Mouse (Mus musculus) embryonic stem cell, embryonic (primary cell): ENCODE measurements around the gene Chic2.

Experiments used
- CTCF ChIA-PET, 4 experiments: fragments of 300-600 bp in 2 of 4; fragments of 350-600 bp in 2 of 4; sonication (Branson Sonifier 250); formaldehyde crosslinking; loops; one replicate each; lab custom pipeline; 2022; ENCODE audit warnings: inconsistent platforms in 2 of 4; lab: Charles Lee
- POLR2A ChIA-PET, 4 experiments: fragments of 300-600 bp in 2 of 4; fragments of 350-600 bp in 2 of 4; sonication (Branson Sonifier 250); formaldehyde crosslinking; loops; one replicate each; lab custom pipeline; 2022; ENCODE audit warnings: antibody characterized with exemption in 4 of 4, inconsistent platforms in 1 of 4; lab: Charles Lee

Gene Chic2

DNA sequence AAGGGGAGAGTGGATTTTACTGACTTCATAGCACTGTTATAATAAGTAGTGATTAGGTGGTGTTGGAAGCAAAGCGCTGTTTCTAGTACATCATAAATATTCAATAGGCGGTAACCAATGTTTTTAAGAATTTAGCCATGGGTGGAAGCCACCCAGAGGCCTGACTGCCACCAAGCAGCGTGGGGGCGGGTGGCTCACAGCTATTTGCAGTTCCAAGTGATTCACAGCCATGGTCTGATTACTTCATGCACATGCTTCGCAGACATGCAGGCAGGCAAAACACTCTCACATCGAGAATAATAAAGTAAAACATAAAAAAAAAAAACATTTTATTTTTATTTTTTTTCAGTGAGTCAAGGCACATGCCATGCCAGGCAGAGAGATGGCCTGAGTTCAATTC lies 75.2 kb downstream of the Chic2 start:
- ChIA-PET CTCF (interaction anchor here in 1 of 4 experiments (1.0 kb wide), 1 partner anchor 9 kb away, joined by 3 read pairs; no protein-coding TSS in a partner anchor), POLR2A (no interaction called here)

DNA sequence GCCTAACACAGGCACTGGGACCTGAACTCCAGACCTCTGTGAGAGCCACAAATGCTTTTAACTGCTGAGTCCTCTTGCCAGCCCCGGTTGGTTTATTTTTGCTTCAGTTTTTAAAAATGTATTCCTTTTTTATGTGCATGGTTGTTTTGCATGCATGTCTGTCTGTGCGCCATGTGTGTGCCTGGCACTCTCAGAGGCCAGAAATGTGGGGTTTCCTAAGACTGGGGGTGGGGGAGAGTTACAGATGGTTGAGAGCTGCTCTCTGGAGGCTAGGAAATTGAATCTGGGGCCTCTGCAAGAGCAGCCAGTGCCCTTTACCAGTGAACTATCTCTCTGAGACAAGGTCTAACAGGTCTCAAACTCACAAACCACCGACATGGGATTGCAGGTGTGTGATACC lies 76.7 kb downstream of the Chic2 start:
- POLR2A ChIA-PET = interaction anchor here in 1 of 4 experiments (0.5 kb wide), 1 partner anchor 264 kb away, joined by 5 read pairs; no protein-coding TSS in a partner anchor
- CTCF ChIA-PET = no interaction called here

DNA sequence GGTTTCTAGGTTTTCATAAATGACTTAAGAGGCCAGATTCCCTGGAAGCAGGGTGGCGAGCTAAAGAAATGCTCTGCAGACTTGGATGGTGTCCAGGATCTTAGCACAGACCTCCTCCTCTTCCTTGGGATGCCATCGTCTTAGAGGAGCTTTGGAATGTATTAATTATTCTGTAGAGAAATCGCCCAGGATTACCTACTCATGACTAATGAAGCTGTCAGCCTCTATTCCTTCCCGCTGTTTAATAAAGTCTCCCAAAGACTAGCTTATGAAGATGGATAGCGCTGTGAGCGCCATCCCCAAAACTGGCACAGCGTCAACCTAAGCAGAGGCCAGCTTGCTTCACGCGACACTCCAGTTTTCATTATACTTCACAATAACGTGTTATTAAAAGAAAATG lies 77.7 kb downstream of the Chic2 start:
- ChIA-PET POLR2A (interaction anchor here in 1 of 4 experiments (0.9 to 1.5 kb wide), 2 partner anchors 8 to 19 kb away, joined by 3 to 4 read pairs; no protein-coding TSS in a partner anchor), CTCF (interaction anchor here in 1 of 4 experiments (1.6 kb wide), 1 partner anchor 189 kb away, joined by 4 read pairs; no protein-coding TSS in a partner anchor)

DNA sequence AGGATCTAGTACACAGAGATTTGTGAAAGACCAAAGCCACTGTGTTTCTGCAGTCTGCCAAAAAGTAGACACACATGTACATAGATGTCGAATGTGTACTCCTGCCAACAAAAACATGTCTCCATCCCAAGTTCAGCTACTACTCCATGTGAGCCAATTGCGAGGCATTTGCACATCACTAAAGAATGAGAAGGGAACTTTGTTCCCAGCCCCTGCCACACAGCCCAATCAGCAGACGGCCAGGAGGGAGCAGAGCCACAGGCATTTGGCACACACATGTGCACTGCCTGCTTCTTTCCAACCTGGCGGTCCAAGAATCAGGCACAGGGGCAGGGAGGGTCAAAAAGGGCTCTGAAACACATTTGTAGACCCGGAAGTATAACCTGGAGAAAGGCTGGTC lies 81.8 kb downstream of the Chic2 start:
- CTCF ChIA-PET = interaction anchor here in 1 of 4 experiments (0.6 to 1.7 kb wide), 2 partner anchors 192 to 194 kb away, joined by 3 to 6 read pairs; no protein-coding TSS in a partner anchor
- POLR2A ChIA-PET = interaction anchor here in 2 of 4 experiments (1.0 to 1.5 kb wide), 2 partner anchors 12 to 21 kb away, joined by 3 to 4 read pairs; no protein-coding TSS in a partner anchor

DNA sequence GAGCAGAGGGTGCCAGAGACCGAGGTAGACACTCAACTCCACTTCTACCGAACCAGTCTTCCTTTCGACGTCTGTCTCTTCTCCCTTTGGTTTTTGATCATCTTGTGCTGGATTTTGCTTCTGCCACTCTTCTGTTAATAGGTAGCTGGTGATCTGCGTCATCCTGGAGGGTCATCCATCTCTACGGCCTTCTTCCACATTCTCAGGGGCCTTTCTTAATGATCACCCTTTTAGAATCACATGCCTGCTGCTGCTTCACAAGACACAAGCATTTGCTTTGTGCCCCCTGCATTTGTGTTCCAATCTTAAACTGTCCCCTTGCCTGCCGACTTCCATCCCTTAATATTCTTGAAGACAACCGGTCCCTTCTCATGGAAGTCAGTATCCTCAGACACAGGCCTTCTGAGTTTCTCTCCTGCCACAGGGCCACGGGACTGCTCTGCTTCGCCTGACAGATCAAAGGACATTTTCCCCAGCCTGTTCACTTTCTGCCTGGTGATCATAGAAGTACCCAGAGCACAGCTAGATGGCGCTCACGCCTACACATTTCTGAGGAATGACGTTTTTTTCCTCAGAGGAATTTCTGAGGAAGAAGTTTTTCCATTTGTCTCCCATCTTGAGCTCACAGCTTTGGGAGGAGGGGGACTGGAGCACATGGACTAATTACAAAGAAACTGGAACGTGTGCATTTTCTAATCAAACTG lies 83.6 kb downstream of the Chic2 start:
- POLR2A ChIA-PET = interaction anchor here in 2 of 4 experiments (0.7 to 2.1 kb wide), 7 partner anchors 14 to 195 kb away, joined by 3 to 6 read pairs (median 3); partner anchors contain the start of gene Gsx2 (in 1 of the 2)
- CTCF ChIA-PET = interaction anchor here in 3 of 4 experiments (0.5 to 3.0 kb wide), 25 partner anchors 8 to 343 kb away, joined by 3 to 19 read pairs (median 4); no protein-coding TSS in a partner anchor

DNA sequence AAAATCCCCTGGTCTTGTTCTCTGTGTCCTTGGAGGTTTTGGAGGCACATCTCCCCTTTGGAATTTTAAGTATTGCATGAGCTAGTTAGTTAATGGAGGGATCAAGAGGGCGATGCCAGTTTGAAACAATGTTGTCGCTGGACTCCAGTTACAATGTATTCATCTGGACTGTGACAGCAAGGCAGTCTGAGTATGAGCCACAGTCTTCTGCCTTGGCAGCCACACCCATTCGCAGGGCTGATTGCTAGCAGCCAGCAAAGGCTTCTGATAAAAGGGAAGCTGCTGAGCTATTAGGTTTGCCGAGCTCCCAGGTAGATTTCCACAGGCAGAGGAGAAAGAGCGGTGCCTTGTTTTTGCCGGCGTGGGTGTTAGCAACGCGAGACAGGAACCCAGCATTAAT lies 84.3 kb downstream of the Chic2 start:
- CTCF ChIA-PET = interaction anchor here (0.5 to 3.0 kb wide), 15 partner anchors 9 to 196 kb away, joined by 3 to 19 read pairs (median 5); no protein-coding TSS in a partner anchor
- POLR2A ChIA-PET = interaction anchor here in 2 of 4 experiments (0.9 to 2.1 kb wide), 4 partner anchors 13 to 188 kb away, joined by 3 to 6 read pairs (median 4); no protein-coding TSS in a partner anchor

DNA sequence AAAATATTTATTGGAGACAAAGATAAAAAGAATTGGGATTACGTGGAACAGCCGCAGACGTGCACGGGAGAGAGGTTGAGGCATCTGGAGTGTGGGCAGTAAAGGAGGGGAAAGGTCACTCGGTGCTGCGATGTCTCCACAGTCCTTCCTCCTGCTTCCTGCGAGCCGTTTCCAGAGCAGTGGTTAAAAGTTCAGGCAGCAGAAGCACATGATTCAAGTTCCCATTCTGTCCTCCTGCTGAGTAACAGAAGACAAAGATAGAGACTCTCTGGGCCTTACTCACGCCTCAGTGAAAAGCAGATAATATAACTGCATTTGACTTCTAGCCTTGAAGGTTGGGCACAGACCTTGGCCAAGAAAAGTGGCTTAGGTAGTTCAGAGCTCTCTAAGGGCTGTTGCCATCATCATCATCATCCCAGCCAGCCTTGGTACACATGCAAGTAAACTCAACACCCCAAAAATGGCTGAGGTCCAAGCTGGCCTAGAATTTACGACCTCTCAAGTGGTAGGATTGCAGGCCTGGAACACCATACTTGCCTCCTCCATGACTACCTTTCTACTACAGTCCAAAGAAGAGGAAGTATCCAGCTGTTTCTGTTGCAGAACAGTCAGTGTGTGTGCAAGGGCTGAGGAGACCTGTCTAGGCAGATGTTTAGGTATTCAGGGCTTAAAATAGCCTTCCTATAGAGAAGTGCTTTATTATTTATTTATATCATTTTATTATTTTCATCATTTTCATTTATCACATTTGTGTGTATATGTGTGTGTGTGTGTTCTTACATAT lies 87.1 kb downstream of the Chic2 start:
- ChIA-PET CTCF (interaction anchor here in 2 of 4 experiments (0.9 to 1.5 kb wide), 4 partner anchors 23 to 199 kb away, joined by 3 to 5 read pairs (median 4); no protein-coding TSS in a partner anchor), POLR2A (interaction anchor here in 3 of 4 experiments (0.6 to 1.2 kb wide), 3 partner anchors 55 to 128 kb away, joined by 3 to 4 read pairs (median 3); no protein-coding TSS in a partner anchor)

DNA sequence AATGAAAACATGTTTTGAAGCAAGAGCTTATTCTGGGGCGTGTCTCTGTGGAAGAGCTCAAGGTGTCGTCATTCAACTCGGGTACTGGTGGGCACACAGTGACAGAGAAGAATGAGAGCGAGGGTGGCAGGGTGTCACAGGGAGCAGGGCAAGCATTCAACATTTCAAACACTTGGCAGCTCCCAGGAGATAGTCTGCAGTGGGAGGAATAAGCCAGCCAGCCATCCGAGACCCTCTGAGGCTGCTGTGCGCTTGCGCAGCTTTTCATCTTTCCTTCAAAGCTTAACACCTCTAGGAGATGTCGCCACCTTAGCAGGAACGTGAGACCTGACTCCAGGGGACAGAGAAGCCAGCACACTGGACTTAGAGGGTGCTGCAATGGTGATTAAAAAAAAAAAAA lies 88.2 kb downstream of the Chic2 start:
- CTCF ChIA-PET = interaction anchor here in 3 of 4 experiments (0.8 to 1.5 kb wide), 4 partner anchors 163 to 201 kb away, joined by 3 to 6 read pairs (median 4); no protein-coding TSS in a partner anchor

DNA sequence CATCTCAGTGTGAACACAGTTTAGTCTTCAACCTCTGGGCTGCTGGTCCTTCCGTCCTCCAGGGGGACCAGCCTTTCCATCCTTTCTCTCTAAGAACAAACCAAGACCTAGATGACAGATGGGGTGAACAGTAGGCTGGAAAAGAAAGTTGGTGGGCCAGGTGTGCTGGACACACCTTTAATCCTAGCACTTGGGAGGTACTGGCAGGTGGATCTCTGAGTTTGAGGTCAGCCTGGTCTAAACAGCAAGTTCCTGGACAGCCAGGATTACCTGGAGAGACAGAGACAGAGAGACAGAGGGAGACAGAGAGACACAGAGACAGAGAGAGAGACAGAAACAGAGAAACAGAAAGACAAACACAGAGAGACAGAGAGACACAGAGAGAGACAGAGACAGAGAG lies 89.0 kb downstream of the Chic2 start:
- POLR2A ChIA-PET = interaction anchor here in 1 of 4 experiments (1.5 kb wide), 1 partner anchor 36 kb away, joined by 3 read pairs; no protein-coding TSS in a partner anchor
- CTCF ChIA-PET = interaction anchor here in 2 of 4 experiments (0.8 to 1.5 kb wide), 2 partner anchors 164 to 201 kb away, joined by 3 to 5 read pairs; no protein-coding TSS in a partner anchor

More for the DNA sequence above, 88.2 kb downstream of the Chic2 start:
- POLR2A ChIA-PET = interaction anchor here in 3 of 4 experiments (0.7 to 1.5 kb wide), 4 partner anchors 36 to 160 kb away, joined by 3 read pairs; no protein-coding TSS in a partner anchor

DNA sequence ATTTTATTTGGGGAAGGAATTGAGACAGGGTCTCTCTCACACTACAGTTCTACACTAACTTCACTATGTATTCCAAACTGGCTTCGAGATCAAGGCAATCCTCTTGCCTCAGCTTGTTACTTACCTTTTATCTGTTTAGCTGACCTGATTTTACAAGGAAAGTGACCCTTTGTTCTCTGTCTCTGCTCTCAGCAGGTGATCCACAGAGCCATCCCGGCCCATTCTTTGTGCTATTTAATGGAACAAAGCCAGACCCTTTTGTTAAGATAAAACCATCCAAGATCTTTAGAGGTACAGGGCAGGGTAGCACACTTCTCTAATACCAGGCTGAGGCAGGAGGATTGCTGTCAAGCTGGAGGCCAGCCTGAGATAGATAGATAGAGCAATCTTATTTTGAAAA lies 91.6 kb downstream of the Chic2 start:
- CTCF ChIA-PET = interaction anchor here (0.5 to 1.5 kb wide), 9 partner anchors 9 to 203 kb away, joined by 3 to 9 read pairs (median 4); no protein-coding TSS in a partner anchor
- POLR2A ChIA-PET = interaction anchor here in 2 of 4 experiments (0.6 to 1.6 kb wide), 8 partner anchors 15 to 203 kb away, joined by 3 to 5 read pairs (median 4); no protein-coding TSS in a partner anchor

DNA sequence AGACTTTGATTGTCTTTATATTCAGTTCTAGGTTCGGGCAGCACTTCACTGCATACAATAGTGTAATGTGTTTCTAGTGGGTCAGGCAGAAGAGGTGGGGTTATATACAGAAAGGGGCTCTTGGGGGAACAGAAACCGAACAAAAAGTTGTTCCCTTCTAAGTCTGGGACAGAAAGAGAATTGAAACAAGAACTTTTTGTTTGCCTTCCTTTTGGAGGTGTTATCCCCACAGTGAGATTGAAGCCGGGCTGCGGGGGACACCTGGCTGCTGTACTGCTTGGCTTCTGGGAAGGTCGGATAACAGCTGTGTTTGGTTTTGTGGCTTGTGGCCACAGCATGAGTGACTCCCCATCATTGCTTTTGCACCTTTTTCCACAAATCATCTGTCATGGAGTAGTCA lies 93.2 kb downstream of the Chic2 start:
- ChIA-PET CTCF (no interaction called here), POLR2A (no interaction called here)

DNA sequence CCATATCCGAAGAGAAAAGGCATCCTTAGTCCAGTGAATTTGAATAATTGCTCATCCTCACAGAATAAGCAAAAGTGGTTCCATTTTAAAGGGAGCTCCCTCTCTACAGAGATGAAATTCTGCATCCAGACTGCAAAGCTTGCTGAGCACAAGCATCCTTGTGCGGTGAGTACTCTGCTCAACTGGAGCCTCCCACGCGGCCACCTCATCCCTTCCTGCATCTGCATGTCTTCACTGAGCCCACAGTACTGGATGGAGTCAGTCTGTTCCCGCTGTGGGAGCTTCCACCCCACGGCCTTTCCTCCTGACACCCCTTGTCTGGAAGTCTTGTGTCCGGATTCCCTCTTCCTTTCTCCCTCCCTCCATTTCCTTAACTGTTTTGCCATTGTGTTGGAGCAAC lies 95.3 kb downstream of the Chic2 start:
- ChIA-PET CTCF (interaction anchor here in 3 of 4 experiments (0.6 to 3.4 kb wide), 5 partner anchors 10 to 207 kb away, joined by 3 to 16 read pairs (median 3); no protein-coding TSS in a partner anchor), POLR2A (no interaction called here)

DNA sequence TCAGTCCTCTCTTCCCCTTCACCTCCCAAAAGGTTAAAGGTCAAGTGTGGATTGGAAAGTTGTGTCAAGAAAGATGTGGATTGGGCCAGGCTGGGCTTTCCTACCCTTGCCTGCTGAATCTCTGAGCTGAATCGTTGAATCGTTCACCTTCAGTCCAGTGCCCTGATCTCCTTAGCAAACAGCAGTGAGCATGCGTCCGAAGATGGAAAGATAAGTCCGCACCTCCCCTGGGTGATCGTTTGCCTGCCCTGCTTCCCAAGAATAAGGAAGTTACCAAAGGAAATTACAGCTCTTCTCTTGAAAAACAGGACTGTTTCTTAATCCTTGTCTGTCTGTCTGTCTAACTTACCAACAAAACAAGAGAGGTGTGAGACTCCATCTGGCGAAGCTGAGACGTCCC lies 96.1 kb downstream of the Chic2 start:
- CTCF ChIA-PET = interaction anchor here in 3 of 4 experiments (0.5 to 3.4 kb wide), 5 partner anchors 12 to 329 kb away, joined by 3 to 16 read pairs (median 4); no protein-coding TSS in a partner anchor
- POLR2A ChIA-PET = interaction anchor here in 2 of 4 experiments (0.8 to 1.6 kb wide), 3 partner anchors 18 to 208 kb away, joined by 3 to 7 read pairs (median 4); no protein-coding TSS in a partner anchor
